Mouse (Mus musculus): ENCODE measurements around the gene Obsl1. TPM values are rescaled to one million over a fixed set of nuclear protein-coding genes. Genes with fewer than 3 reads are reported as not detected.

Gene Obsl1
- total and polyA plus RNA-seq, 3 experiments = 0.08 to 1.2 TPM; not detected in 1

- H3K79me2 ChIP-seq (ENCODE audit: control insufficient read depth, insufficient read depth, low read length, poor library complexity) = no peaks in the 10 kb centered on the region
- no peaks in the 10 kb centered on the region for H3K9me3 ChIP-seq (replicated peaks; ENCODE audit: insufficient read depth, low read length)
- no peak for TF ChIP-seq NRF1 (IDR thresholded peaks at IDR 0.05; ENCODE audit: insufficient read depth, low read depth, low read length, poor library complexity, severe bottlenecking)
- TF ChIP-seq POLR2A (IDR thresholded peaks at IDR 0.05; ENCODE audit: control insufficient read depth in 1 of 2, insufficient read depth in 1 of 2, low read depth in 1 of 2, low read length in 2 of 2, poor library complexity in 1 of 2) = no peak
- no peak for TF ChIP-seq GATA1 (IDR thresholded peaks at IDR 0.05; ENCODE audit: low read depth, low read length)
- peak in 1 of 3 experiments; percentile 17; a peak in 1 of 6 replicates for TF ChIP-seq CTCF (IDR thresholded peaks at IDR 0.05 in 2 of 3, conservative IDR thresholded peaks at IDR 0.05 in 1 of 3; ENCODE audit: control insufficient read depth in 1 of 3, insufficient read depth in 1 of 3, low read depth in 2 of 3, low read length in 3 of 3, poor library complexity in 1 of 3, severe bottlenecking in 1 of 3)
- no peaks in the 10 kb centered on the region for H3K4me1 ChIP-seq (ENCODE audit: control insufficient read depth in 1 of 2, insufficient read depth in 2 of 2, low read length in 2 of 2)
- no peak for DNase-seq (ENCODE audit: low read depth, low spot score)
- H3K27ac ChIP-seq (ENCODE audit: control insufficient read depth, low read depth, low read length) = no peak overlapping the region
- H3K9ac ChIP-seq (ENCODE audit: control insufficient read depth, low read depth, low read length, poor library complexity, severe bottlenecking) = no peak overlapping the region
- H3K4me3 ChIP-seq (ENCODE audit: control insufficient read depth in 1 of 2, insufficient read depth in 1 of 2, low read depth in 2 of 2, low read length in 2 of 2) = no peak overlapping the region
- H3K36me3 ChIP-seq (ENCODE audit: control insufficient read depth in 1 of 2, insufficient read depth in 2 of 2, low read length in 2 of 2) = no peaks in the 10 kb centered on the region
- H3K27me3 ChIP-seq (ENCODE audit: control insufficient read depth in 1 of 2, insufficient read depth in 2 of 2, low read length in 2 of 2) = no peaks in the 10 kb centered on the region
Observed at GRCm38 (mm10) chr1:75499441-75499840, 6.8 kb downstream of the Obsl1 start.

- Histone ChIP-seq H3K36me3 (ENCODE audit: control insufficient read depth in 1 of 2, insufficient read depth in 2 of 2, low read length in 2 of 2) (no peaks in the 10 kb centered on the region), H3K4me3 (ENCODE audit: control insufficient read depth in 1 of 2, insufficient read depth in 1 of 2, low read depth in 2 of 2, low read length in 2 of 2) (no peak overlapping the region)
Observed at GRCm38 (mm10) chr1:75498897-75499296, 7.4 kb downstream of the Obsl1 start.

GRCm38 (mm10) chr1:75494878-75495548 lies 11.2 kb downstream of the Obsl1 start:
- Histone ChIP-seq H3K4me1 (ENCODE audit: control insufficient read depth in 1 of 2, insufficient read depth in 2 of 2, low read length in 2 of 2) (no peaks in the 10 kb centered on the region), H3K36me3 (ENCODE audit: control insufficient read depth in 1 of 2, insufficient read depth in 2 of 2, low read length in 2 of 2) (no peaks in the 10 kb centered on the region), H3K9me3 (replicated peaks; ENCODE audit: insufficient read depth, low read length) (no peaks in the 10 kb centered on the region), H3K9ac (ENCODE audit: control insufficient read depth, low read depth, low read length, poor library complexity, severe bottlenecking) (no peak overlapping the region), H3K27me3 (ENCODE audit: control insufficient read depth in 1 of 2, insufficient read depth in 2 of 2, low read length in 2 of 2) (0 out of 4 replicates have a peak, but pooled peaks cover 0 to 1% of the 10 kb centered on the region in 2 experiments), H3K79me2 (ENCODE audit: control insufficient read depth, insufficient read depth, low read length, poor library complexity) (no peaks in the 10 kb centered on the region), H3K4me3 (ENCODE audit: control insufficient read depth in 1 of 2, insufficient read depth in 1 of 2, low read depth in 2 of 2, low read length in 2 of 2) (no peak overlapping the region), H3K27ac (ENCODE audit: control insufficient read depth, low read depth, low read length) (no peak overlapping the region)
- DNase-seq (ENCODE audit: low read depth, low spot score) = peak; percentile 29
- no peak for TF ChIP-seq POLR2AphosphoS2 (IDR thresholded peaks at IDR 0.05; ENCODE audit: low read length)
- TF ChIP-seq RAD21 (IDR thresholded peaks at IDR 0.05; ENCODE audit: low read depth, low read length) = peak; percentile 29
- TF ChIP-seq SMC3 (IDR thresholded peaks at IDR 0.05; ENCODE audit: low read depth, low read length) = peak; percentile 64
- TF ChIP-seq CTCF (IDR thresholded peaks at IDR 0.05 in 2 of 3, conservative IDR thresholded peaks at IDR 0.05 in 1 of 3; ENCODE audit: control insufficient read depth in 1 of 3, insufficient read depth in 1 of 3, low read depth in 2 of 3, low read length in 3 of 3, poor library complexity in 1 of 3, severe bottlenecking in 1 of 3) = peak; percentile 61 to 67 (median 66)

More at GRCm38 (mm10) chr1:75498897-75499296, 7.4 kb downstream of the Obsl1 start:
- no peak overlapping the region for H3K27ac ChIP-seq (ENCODE audit: control insufficient read depth, low read depth, low read length)
- no peaks in the 10 kb centered on the region for H3K9me3 ChIP-seq (replicated peaks; ENCODE audit: insufficient read depth, low read length)
- no peak for TF ChIP-seq TBP (IDR thresholded peaks at IDR 0.05; ENCODE audit: low read depth, low read length)
- no peak for TF ChIP-seq MXI1 (IDR thresholded peaks at IDR 0.05; ENCODE audit: low read depth, low read length)
- no peak for TF ChIP-seq GABPA (IDR thresholded peaks at IDR 0.05; ENCODE audit: low read depth, low read length)
- TF ChIP-seq ETS1 (IDR thresholded peaks at IDR 0.05; ENCODE audit: low read depth, low read length) = no peak
- no peak for TF ChIP-seq UBTF (IDR thresholded peaks at IDR 0.05; ENCODE audit: borderline replicate concordance, insufficient read depth, low read depth, low read length)
- no peak for TF ChIP-seq ZNF384 (IDR thresholded peaks at IDR 0.05; ENCODE audit: low read depth, low read length)
- TF ChIP-seq ZC3H11A (IDR thresholded peaks at IDR 0.05; ENCODE audit: low read depth, low read length) = no peak
- TF ChIP-seq RCOR1 (IDR thresholded peaks at IDR 0.05; ENCODE audit: low read depth, low read length) = no peak
- TF ChIP-seq RAD21 (IDR thresholded peaks at IDR 0.05; ENCODE audit: low read depth, low read length) = no peak
- no peak for TF ChIP-seq TAL1 (IDR thresholded peaks at IDR 0.05; ENCODE audit: low read length)
- no peak for TF ChIP-seq POLR2AphosphoS5 (IDR thresholded peaks at IDR 0.05; ENCODE audit: borderline replicate concordance, low read depth, low read length)
- TF ChIP-seq NRF1 (IDR thresholded peaks at IDR 0.05; ENCODE audit: insufficient read depth, low read depth, low read length, poor library complexity, severe bottlenecking) = no peak
- no peak for TF ChIP-seq SMC3 (IDR thresholded peaks at IDR 0.05; ENCODE audit: low read depth, low read length)
- H3K9ac ChIP-seq (ENCODE audit: control insufficient read depth, low read depth, low read length, poor library complexity, severe bottlenecking) = no peak overlapping the region
- H3K4me1 ChIP-seq (ENCODE audit: control insufficient read depth in 1 of 2, insufficient read depth in 2 of 2, low read length in 2 of 2) = no peaks in the 10 kb centered on the region
- H3K79me2 ChIP-seq (ENCODE audit: control insufficient read depth, insufficient read depth, low read length, poor library complexity) = no peaks in the 10 kb centered on the region
- H3K27me3 ChIP-seq (ENCODE audit: control insufficient read depth in 1 of 2, insufficient read depth in 2 of 2, low read length in 2 of 2) = 0 out of 4 replicates have a peak, but pooled peaks cover 0 to 1% of the 10 kb centered on the region in 2 experiments
- DNase-seq (ENCODE audit: low read depth, low spot score) = no peak

Data from MEL (cell line).